Mouse (Mus musculus): Measurements from ENCODE around the gene Slc25a48.

Slc25a48 gene

DNA sequence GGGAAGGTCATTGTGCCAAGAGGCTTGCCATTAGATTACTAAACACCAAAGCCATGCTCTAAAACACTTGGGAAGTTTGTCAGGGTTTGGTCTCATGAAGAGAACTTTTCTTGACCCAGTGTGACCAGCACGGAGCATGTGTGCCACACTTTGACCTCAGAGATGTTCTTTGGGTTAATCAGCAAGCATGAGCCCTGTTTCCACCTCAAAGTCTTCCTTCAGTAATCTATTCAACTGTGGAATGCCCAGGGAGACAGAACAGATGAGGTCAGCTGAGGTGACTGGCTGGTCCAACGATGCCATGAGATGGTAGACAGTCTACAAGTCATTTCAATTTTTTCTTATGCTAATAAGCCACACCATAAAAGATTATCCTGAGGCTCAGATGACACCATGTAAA, 71.6 kb downstream of the Slc25a48 start:
- DNase-seq (ENCODE audit: low read depth, low spot score): no peak

DNA sequence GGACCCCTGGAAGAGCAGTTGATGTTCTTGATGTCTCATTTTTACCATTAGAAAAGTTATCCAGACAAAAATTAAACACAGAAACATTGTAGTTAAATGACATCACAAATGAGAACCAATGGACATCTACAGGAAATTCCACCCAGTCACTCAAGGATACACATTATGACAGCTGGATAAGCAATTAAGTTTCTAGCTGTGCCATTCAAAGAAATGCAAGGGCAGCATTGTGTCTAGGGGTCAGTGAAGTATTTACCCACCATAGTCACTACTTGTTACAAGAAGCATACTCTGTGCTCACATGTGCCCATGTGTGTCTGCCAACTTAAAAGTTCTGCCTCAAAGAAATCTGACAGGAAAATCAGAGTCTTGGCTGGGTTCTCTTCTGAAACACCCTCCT, 75.4 kb downstream of the Slc25a48 start:
- no peak for DNase-seq (ENCODE audit: low read depth, low spot score)

DNA sequence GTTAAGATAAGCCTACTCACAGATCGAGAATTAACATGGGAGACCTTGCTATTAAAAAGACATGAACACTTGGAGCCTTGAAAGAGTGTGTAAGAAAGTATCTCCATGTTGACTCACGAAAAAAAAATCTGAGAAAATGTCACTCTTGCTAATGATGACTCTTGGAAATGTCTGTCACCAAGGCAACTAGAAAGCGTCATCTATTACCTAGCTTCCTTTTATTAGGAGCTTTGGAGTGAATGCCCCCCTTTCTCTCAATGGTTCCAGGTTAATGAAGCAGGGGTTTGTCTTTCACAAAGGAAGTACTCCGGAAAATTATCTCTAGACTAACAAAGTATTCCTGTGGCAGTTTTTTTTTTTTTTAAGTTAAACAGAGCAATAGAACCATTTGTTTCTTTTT, 78.2 kb downstream of the Slc25a48 start:
- no peak for DNase-seq (ENCODE audit: low read depth, low spot score)

DNA sequence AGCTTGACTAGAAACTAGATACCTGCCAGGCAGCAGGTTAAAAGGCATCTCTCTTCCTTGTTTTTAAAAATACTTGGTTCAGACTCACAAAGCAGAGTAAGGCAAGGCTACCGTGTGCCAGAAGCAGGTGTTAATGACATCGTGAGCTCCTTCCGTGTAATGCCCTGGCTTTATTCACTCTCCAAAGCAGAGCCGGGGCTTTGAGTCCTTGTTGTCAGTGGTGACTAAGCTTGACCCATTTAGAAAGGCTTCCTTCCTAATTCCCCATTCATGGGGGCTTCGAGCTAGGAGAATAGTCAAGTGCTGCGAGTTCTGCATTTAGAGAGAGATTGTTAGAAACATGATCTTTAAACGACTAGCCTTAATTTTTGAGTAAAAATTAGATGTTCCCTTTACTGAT, 78.7 kb downstream of the Slc25a48 start:
- no peak for DNase-seq (ENCODE audit: low read depth, low spot score)

DNA sequence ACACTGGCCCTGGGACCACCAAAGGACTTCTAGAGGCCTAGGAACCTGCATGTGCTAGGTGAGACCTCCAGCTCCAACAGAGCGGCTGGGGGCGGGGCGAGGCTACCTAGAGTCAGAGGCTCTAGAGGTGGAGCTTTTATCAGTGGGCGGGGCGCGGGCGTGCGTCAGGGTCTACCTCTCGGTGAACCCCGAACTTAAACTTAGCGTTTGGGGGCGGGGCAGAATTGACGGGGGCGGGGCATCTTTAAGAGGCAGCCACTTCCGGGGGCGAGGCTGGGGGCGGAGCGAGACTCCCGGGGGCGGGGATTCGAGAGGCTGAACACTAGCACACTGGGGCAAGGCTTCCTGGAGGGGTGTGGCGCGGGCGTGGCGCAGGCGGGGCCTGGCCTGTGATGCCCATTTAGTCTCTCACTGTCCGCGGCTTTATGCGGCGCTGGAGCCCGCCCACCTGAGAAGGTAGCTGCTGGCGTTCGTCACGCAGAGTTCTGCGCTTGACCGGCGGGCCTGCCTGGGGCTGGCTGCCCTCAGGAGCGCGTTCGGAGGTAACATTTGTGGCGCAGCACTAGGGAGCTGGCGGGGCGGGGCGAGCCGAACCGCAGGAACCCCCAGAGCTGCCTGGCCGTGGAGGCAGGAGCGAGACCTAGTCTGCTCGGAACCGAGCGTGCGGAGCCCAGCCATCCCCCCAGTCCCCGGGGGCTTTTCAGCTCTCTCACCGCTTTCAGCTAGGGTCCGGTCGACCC, 84.1 kb downstream of the Slc25a48 start, which contains the start of gene Fbxl21:
Fbxl21 (plus strand) TSS at position 392 of the 740 bp plus-strand sequence.
- DNase-seq (ENCODE audit: low read depth, low spot score): peak; percentile 90

DNA sequence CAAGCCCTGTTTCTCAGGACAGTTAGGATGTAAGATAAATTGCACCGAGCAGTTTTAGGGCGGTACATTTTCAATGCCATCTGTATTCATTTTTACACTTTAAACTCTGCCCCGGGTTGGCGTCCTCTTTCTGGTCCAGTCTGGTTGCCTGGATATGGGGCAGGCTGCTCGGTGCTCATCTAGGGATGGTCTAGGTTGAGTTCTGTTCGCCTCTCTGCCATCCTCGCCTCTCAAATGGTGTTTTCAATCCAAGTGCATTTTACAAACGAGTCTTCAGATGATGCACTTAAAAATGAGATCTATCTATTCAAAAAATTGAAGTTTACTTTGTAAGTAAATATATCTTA, 84.6 kb downstream of the Slc25a48 start:
- no peak for DNase-seq (ENCODE audit: low read depth, low spot score)
